Mouse (Mus musculus): Measurements from ENCODE around the gene Ctns.

DNA sequence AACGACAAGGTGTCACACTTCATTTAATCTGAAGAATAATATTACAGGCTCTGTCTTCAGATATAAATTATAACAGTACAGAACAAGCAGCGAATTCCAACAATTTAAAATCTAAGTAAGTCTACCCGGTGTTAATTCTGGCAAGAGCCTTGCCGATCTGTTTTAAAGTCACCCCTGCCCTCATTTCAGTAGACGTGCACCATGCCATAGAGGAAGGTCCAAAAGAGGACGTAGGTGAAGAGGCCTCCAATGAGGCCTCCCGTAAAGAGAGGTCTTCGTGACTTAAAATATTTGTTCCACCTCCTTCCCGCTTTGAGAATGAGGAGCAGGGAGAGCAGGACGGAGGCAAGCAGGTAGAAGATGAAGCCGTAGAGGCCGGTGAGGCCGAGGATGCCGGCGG is 22.7 kb downstream of the Ctns start:
- TF ChIP-seq CTCF (IDR thresholded peaks at IDR 0.05; ENCODE audit: low read depth, low read length), result no peak
- no peak for TF ChIP-seq POLR2A (IDR thresholded peaks at IDR 0.05; ENCODE audit: insufficient read depth, low read length)
- no peak for TF ChIP-seq EP300 (IDR thresholded peaks at IDR 0.05; ENCODE audit: insufficient read depth, low read depth, low read length)
